Mouse (Mus musculus): ENCODE results near the gene Crtac1.

Gene Crtac1

DNA sequence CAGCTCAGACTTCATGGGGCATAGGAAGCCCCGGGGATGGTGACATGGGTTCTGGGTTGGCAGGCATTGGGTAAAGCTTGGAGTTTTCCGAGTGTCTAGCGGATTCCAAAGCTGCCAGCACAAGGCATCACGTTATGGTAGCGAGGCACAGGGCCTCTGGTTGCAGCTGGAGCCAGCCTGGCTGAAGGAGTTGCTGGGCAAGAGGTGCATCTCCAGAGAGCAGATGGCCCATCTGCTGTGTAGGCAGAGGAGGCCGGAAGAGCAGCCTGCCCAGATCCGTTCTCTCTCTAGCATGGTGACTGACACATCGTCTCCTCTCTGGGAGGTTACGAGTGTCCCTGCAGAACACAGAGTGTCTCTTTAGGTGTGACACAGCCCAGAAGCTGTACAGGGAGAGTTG lies 103.4 kb downstream of the Crtac1 start:
- no peak for DNase-seq (ENCODE audit: low spot score in 2 of 2)

GRCm38 (mm10) chr19:42325894-42326293 lies 105.7 kb downstream of the Crtac1 start:
- no peak for DNase-seq (ENCODE audit: low spot score in 2 of 2)

DNA sequence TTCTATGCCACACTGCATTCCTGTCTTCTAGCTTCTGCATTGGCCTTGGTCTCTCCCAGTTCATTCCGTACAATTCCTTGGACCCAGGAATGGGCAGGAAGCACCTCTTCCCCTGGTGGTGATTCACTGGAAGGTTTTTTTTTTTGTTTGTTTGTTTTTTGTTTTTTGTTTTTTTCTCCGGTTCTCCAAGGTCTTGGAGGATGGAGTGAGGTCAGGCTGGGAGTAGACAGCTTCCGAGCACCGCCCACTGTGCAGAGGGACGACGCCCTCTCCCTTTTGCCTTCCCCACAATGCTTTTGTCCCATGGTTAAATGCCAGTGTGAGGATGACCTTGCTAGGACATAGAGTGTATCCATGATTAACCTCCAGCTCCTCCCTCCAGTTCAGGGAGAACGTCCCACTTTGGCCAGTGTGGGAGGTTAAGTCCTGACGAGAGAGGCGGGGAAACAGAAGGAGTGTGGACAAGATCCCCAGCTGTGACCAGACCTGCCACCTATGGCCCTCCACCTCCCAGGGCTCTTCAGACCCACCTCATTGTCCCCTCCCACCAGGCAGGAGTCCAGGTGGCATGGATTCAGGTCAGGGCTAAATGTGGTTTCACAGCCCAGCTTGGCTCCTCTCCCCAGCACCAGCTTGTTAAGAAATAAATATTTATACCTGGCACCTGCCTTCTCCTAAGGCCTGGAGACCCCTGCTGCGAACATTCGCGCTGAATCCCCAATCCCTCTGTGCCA lies 109.1 kb downstream of the Crtac1 start:
- DNase-seq (ENCODE audit: low spot score in 2 of 2): no peak

DNA sequence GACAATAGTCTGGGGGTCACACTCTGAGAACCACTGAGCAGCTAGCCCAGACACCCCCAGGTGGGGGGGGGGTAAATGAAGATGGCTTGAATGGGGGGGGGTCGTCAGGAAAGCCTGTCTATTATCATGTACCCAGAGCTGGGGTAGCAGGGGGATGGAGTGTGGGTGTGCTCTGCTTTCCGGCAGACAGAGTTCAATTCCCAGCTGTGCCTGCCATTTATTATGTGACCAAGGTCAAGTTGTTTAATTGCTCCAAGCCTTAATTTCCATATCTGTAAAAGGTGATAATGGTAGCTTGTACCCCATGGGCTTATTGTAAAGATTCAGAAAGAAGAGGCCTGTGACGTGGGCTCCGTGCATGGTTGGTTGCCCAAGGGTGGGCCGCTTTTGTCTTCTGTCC lies 109.6 kb downstream of the Crtac1 start:
- no peak for DNase-seq (ENCODE audit: low spot score in 2 of 2)

GRCm38 (mm10) chr19:42317648-42318425 lies 113.7 kb downstream of the Crtac1 start:
- peak in 1 of 2 experiments; percentile 20 for DNase-seq (ENCODE audit: low spot score in 2 of 2)

DNA sequence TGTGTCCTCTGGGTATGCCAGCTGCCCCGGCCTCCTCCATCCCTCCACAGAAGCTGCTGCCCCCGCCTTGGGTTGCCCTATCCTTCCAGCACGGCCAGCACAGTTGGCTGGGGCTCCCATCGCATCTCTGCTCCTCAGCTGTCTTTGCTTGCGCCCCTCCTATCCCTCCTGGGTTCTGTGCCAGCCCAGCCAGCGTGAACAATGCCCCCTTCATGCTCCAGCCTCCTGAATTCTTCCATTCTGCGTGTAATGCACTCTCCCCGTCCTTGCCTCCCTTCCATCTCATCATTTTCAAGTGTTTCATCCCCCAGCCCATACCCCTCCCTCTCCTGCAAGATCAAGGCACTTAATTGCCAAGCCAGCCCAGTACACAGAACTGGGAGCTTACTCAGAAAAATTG lies 114.6 kb downstream of the Crtac1 start:
- peak; percentile 18 to 35 for DNase-seq (ENCODE audit: low spot score in 2 of 2)

- peak; percentile 20 to 36 for DNase-seq (ENCODE audit: low spot score in 2 of 2)
Measured at GRCm38 (mm10) chr19:42316525-42316924, 115.1 kb downstream of the Crtac1 start.

DNA sequence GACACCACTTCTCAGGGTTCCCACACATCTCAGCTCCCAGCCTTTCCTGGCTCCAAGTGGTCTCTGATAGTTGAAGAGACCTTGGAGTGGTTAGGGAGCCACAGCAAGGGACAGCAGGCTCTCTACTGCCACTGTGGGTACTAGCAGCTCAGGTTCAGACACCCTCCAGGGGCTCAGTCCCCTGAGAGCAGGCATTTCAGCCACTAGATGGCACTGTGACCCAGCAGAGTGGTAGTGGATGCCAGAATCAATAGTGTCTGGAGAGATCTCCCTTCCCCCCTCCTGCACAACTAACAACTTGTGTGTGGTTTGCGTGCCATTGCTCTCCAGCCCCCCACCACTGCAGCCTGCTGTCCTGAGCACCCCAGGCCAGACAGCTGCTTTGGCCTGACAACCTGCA lies 115.7 kb downstream of the Crtac1 start:
- DNase-seq (ENCODE audit: low spot score in 2 of 2): peak; percentile 86 to 90

GRCm38 (mm10) chr19:42315070-42315679 lies 116.4 kb downstream of the Crtac1 start:
- DNase-seq (ENCODE audit: low spot score in 2 of 2): no peak

DNA sequence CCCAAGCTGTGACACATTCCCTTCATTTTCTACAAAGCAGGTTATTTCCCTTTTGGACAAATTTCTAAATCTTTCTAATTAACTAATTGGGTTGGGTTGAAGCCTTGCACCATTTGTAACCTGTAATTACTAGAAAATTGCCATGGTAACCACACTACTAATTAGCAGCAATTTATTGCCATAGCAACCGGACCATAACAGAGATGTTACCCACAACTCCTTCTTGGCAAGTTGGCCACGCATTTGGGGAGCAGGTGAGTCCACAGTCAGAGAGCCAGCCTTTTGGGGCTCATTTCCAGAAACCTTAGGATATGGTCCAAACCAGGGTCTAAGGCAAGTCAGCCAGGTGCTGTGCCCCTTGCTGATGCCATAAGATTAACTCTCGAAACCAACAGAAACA lies 119.4 kb downstream of the Crtac1 start:
- DNase-seq (ENCODE audit: low spot score in 2 of 2): no peak

- no peak for DNase-seq (ENCODE audit: low spot score in 2 of 2)
Measured at GRCm38 (mm10) chr19:42311332-42311731, 120.3 kb downstream of the Crtac1 start.

DNA sequence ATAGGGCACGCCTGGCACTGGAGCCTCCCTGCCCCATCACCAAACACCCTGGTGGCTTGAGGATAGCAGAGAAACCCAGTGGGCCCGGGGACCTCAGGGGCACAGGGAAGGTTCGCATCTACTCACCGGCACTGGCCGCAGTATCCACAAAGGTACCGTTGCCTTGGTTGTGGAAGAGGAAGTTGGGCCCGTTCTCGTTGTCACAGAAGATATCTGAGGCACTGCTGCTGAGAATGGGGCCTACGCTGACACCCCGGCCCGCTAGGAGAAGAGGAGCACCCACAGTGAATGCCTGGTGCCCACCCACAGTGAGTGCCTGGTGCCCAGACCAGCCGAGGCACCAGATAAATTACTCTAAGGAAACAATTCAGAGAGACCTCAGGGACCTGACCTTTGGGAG lies 122.7 kb downstream of the Crtac1 start:
- no peak for DNase-seq (ENCODE audit: low spot score in 2 of 2)

DNA sequence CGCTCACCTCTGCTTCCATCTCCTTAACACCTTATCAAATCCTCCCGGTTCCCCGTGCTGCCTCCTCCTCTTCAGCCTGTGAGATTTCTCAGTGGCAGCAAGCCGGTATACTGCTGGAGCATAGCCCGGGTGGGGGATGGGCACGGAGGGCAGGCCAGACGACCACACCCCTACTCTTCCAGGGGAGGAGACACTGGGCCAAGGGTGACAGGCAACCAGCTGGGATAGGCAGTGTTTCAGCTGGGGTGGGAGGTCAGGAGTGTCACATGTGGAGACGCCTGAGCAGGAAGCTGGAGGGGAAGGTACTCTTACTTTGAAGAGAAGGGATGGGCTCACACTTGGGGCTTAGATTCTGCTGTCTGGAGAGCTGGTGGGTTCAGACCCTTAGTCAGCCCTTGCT lies 124.6 kb downstream of the Crtac1 start:
- DNase-seq (ENCODE audit: low spot score in 2 of 2): no peak

GRCm38 (mm10) chr19:42306202-42306601 lies 125.4 kb downstream of the Crtac1 start:
- DNase-seq (ENCODE audit: low spot score in 2 of 2): no peak

DNA sequence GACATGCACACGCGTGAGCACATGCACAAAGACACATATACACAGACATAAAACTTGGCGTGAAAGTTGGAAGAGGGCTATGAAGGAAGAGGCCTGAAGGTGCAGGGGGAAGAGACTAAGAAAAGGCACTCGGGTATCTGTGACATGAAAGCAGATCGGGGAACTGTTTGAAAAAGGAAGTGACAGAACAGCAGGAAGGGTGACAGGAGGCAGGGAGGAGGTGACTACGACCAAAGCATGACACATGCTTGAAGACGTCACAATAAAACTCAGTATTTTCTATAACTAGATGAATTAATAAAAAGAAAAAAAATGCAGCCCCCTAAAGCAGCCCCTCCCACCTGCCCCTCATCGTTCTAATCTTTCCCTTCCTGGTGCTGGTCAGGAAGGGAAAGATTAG lies 125.8 kb downstream of the Crtac1 start:
- DNase-seq (ENCODE audit: low spot score in 2 of 2): no peak

DNA sequence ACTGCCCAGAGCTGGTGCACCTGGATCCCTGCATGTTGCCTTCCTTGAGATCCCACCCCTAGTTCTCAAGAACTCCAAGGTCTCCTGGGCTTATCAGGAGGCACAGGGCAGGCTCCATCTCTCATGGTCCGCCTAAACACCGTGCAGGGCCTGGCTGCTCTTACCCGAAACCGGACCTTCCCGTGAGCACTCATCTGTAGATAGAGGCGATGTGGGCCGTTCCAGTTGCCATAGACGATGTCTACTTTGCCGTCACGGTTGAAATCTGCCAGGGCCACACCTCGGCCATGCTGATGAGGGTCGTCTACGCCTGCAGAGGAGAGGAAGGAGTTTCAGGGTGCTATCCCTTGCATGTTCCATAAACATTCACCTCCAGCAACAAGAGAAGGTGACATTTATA lies 127.1 kb downstream of the Crtac1 start:
- DNase-seq (ENCODE audit: low spot score in 2 of 2): no peak

GRCm38 (mm10) chr19:42303210-42303813 lies 128.3 kb downstream of the Crtac1 start:
- no peak for DNase-seq (ENCODE audit: low spot score in 2 of 2)

DNA sequence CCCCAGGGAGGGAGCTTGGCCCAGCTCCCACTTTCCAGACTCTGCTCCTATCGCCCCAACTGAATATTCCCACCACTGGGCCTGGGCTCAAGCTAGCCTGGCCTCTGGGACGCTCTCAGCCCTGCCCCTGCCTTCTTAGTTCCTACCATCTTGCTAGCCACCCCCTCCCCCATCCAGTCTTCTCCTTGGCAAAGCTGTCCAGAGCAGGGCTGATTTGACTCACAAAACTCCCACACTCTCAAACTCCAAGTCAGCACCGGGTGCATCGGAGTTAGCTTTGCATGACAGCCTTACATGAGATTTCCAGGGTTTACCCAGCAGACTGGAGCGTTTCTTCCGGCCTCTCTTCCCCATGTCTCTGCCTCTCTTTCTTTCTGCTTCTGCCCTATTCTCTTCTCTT lies 138.4 kb downstream of the Crtac1 start:
- DNase-seq (ENCODE audit: low spot score in 2 of 2): no peak

GRCm38 (mm10) chr19:42292106-42292505 lies 139.5 kb downstream of the Crtac1 start:
- no peak for DNase-seq (ENCODE audit: low spot score in 2 of 2)

DNA sequence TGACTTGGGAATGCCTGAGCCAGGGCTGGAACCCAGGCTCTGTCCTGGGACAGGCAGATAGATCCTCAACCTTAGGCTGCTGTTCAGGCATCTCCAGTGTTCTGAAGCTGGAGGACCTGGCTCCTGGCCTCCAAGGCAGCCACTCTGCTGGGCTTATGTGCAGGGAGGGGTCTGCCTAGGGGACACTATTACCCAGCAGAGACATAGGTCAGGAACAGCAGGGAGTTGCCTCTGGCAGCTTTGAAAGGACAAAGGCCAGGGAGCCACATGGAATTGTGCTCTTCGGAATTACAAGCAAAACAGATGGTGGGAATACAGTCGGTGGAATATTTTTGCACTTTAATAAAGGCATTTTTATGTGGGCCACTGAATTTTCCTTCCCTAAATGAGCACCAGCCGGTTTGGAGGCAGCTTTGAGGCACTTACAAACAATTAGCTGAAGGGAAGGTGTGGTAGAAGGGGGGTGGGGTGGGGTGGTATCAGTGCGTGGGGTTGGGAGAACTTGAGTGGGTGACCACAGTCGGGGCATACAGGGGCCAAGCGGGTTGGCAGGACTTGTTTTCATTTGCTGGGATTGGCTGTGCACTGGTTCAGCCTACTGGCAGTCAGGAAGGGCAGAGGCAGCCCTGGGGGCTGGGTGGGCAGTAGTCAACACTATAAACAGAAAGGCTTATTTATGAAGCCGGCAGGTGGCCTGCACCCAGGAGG lies 140.5 kb downstream of the Crtac1 start:
- no peak for DNase-seq (ENCODE audit: low spot score in 2 of 2)

DNA sequence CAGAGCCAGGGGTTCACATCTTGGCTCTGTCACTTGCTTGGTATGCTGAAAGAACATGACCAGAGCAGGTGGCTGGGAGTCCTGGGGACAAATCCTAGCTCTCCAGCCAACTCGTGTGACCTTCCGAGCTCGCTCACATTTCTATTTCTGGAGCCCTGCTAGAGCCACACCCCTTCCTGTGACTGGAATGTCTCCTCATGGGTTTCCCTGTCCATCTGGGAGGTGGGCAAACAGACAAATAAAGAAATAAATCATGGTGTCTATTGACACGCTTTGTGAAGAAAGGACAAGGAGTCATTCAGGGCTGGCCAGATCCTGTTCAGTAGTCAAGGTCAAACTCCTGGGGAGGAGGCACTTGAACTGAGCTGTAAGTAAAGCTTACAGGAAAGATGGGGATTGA lies 143.2 kb downstream of the Crtac1 start:
- no peak for DNase-seq (ENCODE audit: low spot score in 2 of 2)

GRCm38 (mm10) chr19:42284178-42284577 lies 147.4 kb downstream of the Crtac1 start:
- no peak for DNase-seq (ENCODE audit: low spot score in 2 of 2)

Data from frontal cortex, postnatal 25 days (tissue).